Mouse (Mus musculus) Patski (cell line): Measurements from ENCODE around the gene Grin2a. TPM values are rescaled to one million over a fixed set of nuclear protein-coding genes. Genes with fewer than 3 reads are reported as not detected.

Source experiments
- ATAC-seq: fragments of 100-300 bp; one replicate; pipeline ENCODE4 v1.8.0; 2021
- CTCF ChIA-PET: fragments of 350-600 bp; sonication (Branson Sonifier 250); formaldehyde crosslinking; loops from one replicate; lab custom pipeline; 2022; ENCODE audit warnings: inconsistent platforms; lab: Charles Lee
- POLR2A ChIA-PET: fragments of 350-600 bp; sonication (Branson Sonifier 250); formaldehyde crosslinking; loops from one replicate; lab custom pipeline; 2022; ENCODE audit warnings: antibody characterized with exemption, inconsistent platforms; lab: Charles Lee
- DNase-seq: peaks from one replicate; pipeline ENCODE4 v3.0.0-alpha.2; 2011; ENCODE audit warnings: low read depth, low spot score
- H3K27me3 ChIP-seq: fragments of 371-371 bp; one replicate; pipeline ENCODE4 v1.5.1; 2021
- CTCF ChIP-seq: fragments of 100-300 bp; IDR thresholded peaks from one replicate; pipeline ENCODE4 v1.5.1; 2021
- in situ Hi-C: fragments of 300-500 bp; cut with MboI; formaldehyde crosslinking; loops from 3 replicates; pipeline ENCODE4 v1.11.1; 2018; ENCODE audit warnings: low pct_unique_long_range_greater_than_20kb, mixed read lengths
- polyA plus RNA-seq: library from polyadenylated mRNA; unstranded; gene quantifications from one replicate; pipeline ENCODE4 v1.2.3, GENCODE M21; 2021

The Grin2a gene
- polyA plus RNA-seq, 1 experiment from 2014 or later, result 0.42 TPM

DNA sequence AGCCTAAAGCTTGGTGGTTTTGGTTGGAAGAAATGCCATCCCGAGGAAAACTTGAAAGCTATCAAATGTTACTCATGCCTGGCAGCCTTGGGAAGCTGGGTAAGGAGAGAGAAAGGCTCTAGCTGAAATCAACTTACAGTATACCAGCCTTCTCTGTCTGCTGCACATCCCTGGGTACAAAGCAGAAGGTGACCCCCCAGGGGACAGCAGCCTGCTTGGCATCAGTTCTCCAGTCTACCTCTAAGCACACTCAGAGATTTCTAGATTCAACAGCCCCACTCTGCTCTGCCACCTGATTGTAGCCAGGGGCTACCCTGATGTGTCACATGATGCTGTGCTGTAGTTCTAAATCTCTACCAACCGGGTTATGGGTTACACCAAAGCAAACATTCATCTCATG is 17.2 kb downstream of the Grin2a start:
- no peak for TF ChIP-seq CTCF
- POLR2A ChIA-PET, result no interaction called here
- no peaks in the 10 kb centered on the region for H3K27me3 ChIP-seq
- no peak for ATAC-seq
- CTCF ChIA-PET, result no interaction called here
- no peak for DNase-seq
- in situ Hi-C loops, result no loop called here

DNA sequence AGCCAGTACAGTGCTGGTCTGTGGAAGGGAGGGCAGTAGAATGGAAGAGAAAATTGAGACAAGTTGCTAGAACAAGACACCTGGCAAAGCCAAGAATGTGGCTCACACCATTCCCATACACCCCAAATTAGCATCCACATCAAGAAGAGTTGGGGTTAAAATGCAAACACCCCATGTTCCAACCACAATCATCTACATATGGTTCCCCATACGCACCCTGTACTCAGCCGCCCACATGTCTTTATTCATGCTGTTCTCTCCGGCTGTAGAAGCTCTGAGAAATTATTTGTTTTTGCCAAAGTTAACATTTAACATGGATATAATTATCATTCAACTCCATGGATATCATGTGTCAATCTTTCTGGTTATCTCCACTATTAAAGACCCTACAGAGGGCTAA is 22.7 kb downstream of the Grin2a start:
- in situ Hi-C loops, result no loop called here
- no peaks in the 10 kb centered on the region for H3K27me3 ChIP-seq
- ChIA-PET POLR2A (no interaction called here), CTCF (no interaction called here)
- no peak for ATAC-seq
- TF ChIP-seq CTCF, result no peak
- DNase-seq, result no peak

DNA sequence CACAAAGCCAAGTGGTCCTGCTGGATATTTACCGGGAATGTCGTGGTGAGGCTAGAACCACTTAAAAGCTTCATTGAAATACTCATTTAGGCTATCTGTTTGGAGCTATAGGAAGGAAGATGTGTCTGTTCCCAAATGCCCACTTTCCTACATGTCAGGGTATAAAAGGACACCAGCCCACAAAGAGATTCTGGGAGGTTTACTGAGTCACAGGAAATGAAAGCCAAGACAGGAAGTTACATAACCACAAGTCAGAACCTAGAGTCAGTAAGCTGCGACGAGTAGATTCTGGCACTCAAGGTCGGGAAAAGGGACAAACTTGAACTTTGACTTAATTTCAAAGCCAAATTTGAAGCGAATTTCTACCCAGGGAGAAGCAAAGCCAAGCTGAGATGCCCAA is 30.9 kb downstream of the Grin2a start:
- no peak for TF ChIP-seq CTCF

DNA sequence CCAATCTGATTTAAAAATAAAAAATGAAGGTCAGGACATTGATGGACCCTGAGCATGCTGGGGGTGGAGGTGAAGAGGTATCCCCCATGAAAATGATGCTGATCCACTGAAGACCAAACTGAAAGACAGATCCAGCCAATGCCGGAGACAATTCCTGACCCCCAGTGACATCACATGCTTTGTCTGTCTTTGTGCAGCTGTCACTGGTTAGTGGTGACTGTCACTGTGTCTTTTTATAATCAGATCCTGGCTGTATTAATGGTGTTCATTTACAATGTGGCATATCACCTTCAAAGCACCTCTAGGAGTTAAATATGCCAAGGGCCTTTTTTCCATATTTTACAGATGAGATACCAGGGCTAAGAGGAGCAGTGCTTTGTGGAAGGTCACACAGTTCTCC is 32.9 kb downstream of the Grin2a start:
- no peak for DNase-seq
- ChIA-PET CTCF (no interaction called here), POLR2A (no interaction called here)
- no peak for ATAC-seq
- no peaks in the 10 kb centered on the region for H3K27me3 ChIP-seq
- in situ Hi-C loops, result no loop called here
- no peak for TF ChIP-seq CTCF

More for the DNA sequence above, 30.9 kb downstream of the Grin2a start:
- no peak for DNase-seq
- in situ Hi-C loops, result no loop called here
- ChIA-PET POLR2A (no interaction called here), CTCF (no interaction called here)
- no peak for ATAC-seq
- H3K27me3 ChIP-seq, result no peaks in the 10 kb centered on the region

DNA sequence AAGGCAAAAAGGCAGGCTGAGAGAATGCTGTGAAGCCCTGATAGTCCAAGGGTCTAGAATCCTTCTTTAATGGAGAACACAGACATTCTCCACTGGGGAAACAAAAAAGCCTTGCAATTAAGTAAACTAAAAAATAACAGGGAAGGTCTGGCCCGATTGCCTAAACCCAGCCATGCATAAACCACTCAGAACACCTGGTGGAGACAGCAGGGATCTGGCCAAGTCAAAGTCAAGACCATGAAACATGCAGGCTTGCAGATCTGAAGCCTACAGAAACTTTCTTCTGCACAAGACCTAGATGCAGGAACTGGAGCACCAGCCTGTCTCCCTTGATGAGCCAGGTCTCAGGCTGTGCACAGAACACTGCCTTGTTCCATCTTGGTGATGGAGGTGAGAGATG is 36.0 kb downstream of the Grin2a start:
- CTCF ChIA-PET, result no interaction called here
- H3K27me3 ChIP-seq, result peaks cover 4% of the 10 kb centered on the region
- DNase-seq (no peak), ATAC-seq (no peak)
- no peak for TF ChIP-seq CTCF
- in situ Hi-C loops, result no loop called here
- POLR2A ChIA-PET, result no interaction called here

DNA sequence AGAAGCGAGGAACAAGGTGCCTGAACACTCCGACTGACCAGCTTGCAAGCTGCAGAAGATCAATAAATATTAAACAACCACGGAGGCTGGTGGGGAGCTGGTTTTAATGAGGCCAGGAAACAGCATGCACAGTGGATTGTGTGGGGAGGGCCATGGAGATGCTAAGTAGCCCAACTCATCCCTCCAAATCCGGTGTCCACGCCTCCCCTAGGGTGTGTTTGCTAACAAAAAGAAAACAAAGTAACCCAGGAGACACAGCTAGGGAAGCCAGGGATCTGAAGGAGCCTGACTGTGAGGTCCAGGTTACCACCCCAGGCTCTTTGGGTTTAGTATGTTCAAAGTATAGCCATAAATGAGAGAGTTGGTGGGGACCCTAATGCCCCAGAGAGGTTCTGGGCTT is 41.1 kb downstream of the Grin2a start:
- DNase-seq (no peak), ATAC-seq (no peak)
- TF ChIP-seq CTCF, result no peak
- in situ Hi-C loops, result no loop called here
- ChIA-PET POLR2A (no interaction called here), CTCF (no interaction called here)
- H3K27me3 ChIP-seq, result peaks cover 4% of the 10 kb centered on the region

DNA sequence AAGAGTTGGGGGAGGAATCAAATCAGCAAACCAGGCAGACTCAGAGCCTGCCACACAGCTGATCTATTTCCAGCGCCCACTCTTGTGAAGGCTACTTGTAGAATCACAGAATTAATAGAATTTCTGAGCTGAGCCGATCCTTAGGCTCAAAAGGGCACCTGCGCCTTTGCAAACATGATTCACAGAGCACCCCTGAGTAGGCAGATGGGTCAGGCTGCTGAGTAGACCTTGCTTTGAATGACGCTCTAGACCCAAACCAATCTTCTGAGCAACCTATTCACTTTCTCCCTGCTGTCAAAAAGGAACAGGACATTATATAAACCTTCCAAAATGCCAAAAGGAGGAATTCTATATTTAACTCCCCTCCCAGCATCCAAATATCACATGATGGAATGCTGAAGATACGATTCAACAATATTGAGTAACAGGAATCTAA is 41.9 kb downstream of the Grin2a start:
- in situ Hi-C loops, result no loop called here

DNA sequence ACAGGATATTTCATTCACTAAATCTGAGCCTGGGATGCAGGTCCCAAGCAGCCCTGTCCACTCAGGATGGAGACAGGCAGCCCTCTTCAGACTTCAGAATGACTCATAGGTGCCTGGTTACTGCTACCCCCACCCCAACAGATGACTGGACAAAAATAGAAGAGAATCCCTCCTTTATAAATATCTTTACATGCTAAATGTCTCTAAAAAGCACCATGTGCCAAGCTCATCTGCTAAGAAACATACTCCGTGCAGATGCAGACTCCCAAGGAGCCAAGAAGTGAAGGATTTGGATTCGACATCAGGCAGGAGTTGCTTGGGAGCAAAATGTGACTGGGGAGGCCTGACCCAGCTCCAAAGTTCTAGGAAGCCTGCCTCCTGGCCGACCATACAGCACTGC is 46.1 kb downstream of the Grin2a start:
- ChIA-PET CTCF (interaction anchor here (2.1 kb wide), 1 partner anchor 9 kb away, joined by 6 read pairs; no protein-coding TSS in a partner anchor), POLR2A (no interaction called here)
- in situ Hi-C loops, result no loop called here
- ATAC-seq (no peak), DNase-seq (no peak)
- no peaks in the 10 kb centered on the region for H3K27me3 ChIP-seq
- no peak for TF ChIP-seq CTCF

More for the DNA sequence above, 41.9 kb downstream of the Grin2a start:
- DNase-seq (no peak), ATAC-seq (no peak)
- peaks cover 4% of the 10 kb centered on the region for H3K27me3 ChIP-seq
- TF ChIP-seq CTCF, result no peak
- ChIA-PET POLR2A (no interaction called here), CTCF (no interaction called here)

DNA sequence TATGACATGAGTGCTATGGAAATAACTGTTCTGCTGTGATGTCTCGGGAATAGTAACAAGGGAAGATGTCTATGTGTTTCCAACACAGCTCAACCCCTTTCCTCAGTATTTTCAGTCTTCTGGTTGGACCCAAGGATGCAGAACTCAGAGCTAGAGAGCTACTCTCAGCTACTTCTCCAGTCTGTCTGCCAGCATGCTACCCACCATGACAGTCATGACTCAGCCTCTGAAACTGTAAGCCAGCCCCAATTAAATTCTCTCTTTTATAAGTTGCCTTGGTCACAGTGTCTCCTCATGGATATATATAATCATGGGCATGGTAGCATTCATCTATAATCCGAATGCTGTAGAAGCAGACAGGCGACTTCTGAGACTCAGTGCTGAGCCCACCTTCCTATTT is 47.9 kb downstream of the Grin2a start:
- no peak for ATAC-seq
- no peak for DNase-seq
- in situ Hi-C loops, result no loop called here
- H3K27me3 ChIP-seq, result peaks cover under 1% of the 10 kb centered on the region
- CTCF ChIA-PET, result no interaction called here
- POLR2A ChIA-PET, result no interaction called here
- TF ChIP-seq CTCF, result no peak

DNA sequence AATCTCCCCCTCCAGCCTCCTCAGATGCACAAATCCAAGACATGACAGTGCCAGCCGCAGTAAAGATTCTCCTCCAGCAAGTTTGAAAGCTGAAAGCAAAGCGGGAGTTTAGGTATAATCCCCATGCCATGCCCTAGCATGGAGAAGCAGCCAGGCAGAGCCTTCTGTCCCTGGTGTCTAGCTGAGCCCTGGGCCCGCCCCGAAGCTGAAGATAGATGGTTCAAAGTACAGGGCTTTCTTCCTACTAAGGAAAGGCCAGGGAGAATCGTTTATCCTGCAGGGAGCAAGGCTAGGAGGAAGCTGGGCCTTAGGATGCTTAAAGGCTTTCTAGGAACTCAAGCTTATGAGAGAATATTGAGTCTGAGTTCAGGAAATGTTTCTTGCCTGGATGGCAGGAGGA is 50.5 kb downstream of the Grin2a start:
- CTCF ChIA-PET, result no interaction called here
- in situ Hi-C loops, result no loop called here
- DNase-seq (no peak), ATAC-seq (no peak)
- no peak for TF ChIP-seq CTCF
- peaks cover 2% of the 10 kb centered on the region for H3K27me3 ChIP-seq
- POLR2A ChIA-PET, result no interaction called here

DNA sequence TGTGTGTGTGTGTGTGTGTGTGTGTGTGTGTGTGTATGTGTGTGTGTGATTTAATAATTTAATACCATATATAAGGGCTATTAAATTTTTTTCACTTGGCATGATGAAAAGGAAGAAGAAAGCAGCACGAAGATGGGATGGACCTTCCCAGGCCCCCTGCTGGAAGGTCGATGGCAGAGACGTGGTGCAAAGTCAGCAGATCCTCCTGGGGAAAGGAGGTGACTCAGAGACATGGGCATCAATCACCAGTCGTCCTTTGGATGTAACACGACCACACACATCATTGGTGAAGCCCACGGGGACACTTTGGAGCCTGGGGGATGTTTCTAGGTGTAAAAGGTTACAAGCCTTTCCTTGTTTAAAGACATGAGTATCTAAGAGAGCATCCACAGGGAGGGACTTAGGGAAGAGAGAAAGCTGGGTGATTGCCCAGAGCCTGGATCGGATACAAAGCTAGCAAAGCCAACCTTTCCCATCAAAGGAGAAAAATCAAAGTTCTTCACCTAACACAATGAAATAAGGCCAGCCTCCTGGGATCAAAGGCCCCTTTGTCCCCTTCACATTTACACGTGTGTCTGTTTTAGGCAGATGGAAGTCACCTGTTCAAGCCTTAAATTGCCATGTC is 53.9 kb downstream of the Grin2a start:
- POLR2A ChIA-PET, result no interaction called here
- DNase-seq, result no peak

DNA sequence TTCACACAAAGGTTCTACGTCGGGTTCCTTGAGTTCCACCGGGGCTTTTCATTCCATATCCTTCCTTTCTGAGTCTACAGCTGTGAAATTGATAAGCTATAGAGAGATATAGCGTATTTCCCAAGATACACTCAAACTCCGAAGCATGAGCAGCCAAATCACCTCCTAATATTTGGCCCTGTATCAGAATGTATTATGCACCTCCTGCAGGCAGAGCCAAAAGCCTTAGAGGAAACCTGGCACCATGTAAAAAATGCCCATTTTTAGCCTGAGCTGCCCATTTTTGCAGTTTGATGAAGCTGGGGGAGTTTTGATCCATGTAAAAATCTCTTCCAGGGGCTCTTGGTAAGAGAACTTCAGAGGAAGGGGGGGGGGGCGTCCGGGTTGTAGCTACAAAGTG is 54.6 kb downstream of the Grin2a start:
- no peak for ATAC-seq
- ChIA-PET CTCF (no interaction called here), POLR2A (no interaction called here)
- no peak for DNase-seq
- TF ChIP-seq CTCF, result no peak
- H3K27me3 ChIP-seq, result peaks cover 2% of the 10 kb centered on the region
- in situ Hi-C loops, result no loop called here

More for the DNA sequence above, 53.9 kb downstream of the Grin2a start:
- peak; percentile 18 for TF ChIP-seq CTCF
- peaks cover 2% of the 10 kb centered on the region for H3K27me3 ChIP-seq
- CTCF ChIA-PET, result no interaction called here
- no peak for ATAC-seq
- in situ Hi-C loops, result no loop called here
